Mouse (Mus musculus) heart, embryonic 12.5 days (tissue): ENCODE results near the gene Copg1. TPM values are rescaled to one million over a fixed set of nuclear protein-coding genes. Genes with fewer than 3 reads are reported as not detected.

ENCODE experiments used
- polyA plus RNA-seq: library from polyadenylated mRNA; unstranded; fragments of >200 nt; fragmentation: Nextera tagmentation; extraction: Ambion mirVana; gene quantifications from 2 replicates; pipeline ENCODE4 v1.2.1, GENCODE M21; 2016

Gene Copg1
- polyA plus RNA-seq, 1 experiment from 2014 or later: 144 TPM

Other genes starting within 250 kb of the Copg1 start
- 9.2 and 10.4 TPM in 2 replicates for gene Aplf, start 215.6 kb upstream of the Copg1 start, polyA plus RNA-seq
- gene Efcc1, start 156.9 kb upstream of the Copg1 start, polyA plus RNA-seq: 0.46 and 0.73 TPM in 2 replicates
- gene Gp9, start 109.7 kb upstream of the Copg1 start, polyA plus RNA-seq: 6.2 and 8.2 TPM in 2 replicates
- gene Rab43, start 75.7 kb upstream of the Copg1 start, polyA plus RNA-seq: 8.1 and 8.5 TPM in 2 replicates
- gene Gm45140, start 52.0 kb upstream of the Copg1 start, polyA plus RNA-seq: 1.9 and 4.8 TPM in 2 replicates
- 29.1 and 32.7 TPM in 2 replicates for gene Isy1, start 49.0 kb upstream of the Copg1 start, polyA plus RNA-seq
- gene Cnbp, start 36.7 kb upstream of the Copg1 start, polyA plus RNA-seq: 767 and 777 TPM in 2 replicates
- 25.4 and 27.8 TPM in 2 replicates for gene Hmces, start 26.1 kb downstream of the Copg1 start, polyA plus RNA-seq
- 32.6 and 34.0 TPM in 2 replicates for gene H1fx, start 93.8 kb downstream of the Copg1 start, polyA plus RNA-seq
- gene Rab7, start 157.5 kb downstream of the Copg1 start, polyA plus RNA-seq: 202 and 207 TPM in 2 replicates
- gene Rpn1, start 196.7 kb downstream of the Copg1 start, polyA plus RNA-seq: 225 and 227 TPM in 2 replicates